Mouse (Mus musculus) spleen, adult 18-20 months (tissue): ENCODE measurements around the gene Spx.
A peak's percentile ranks its signal among the peaks of the same experiment; 100 is the strongest.

ENCODE experiments used
- DNase-seq, 2 experiments: peaks; one replicate each; pipeline ENCODE4 v3.0.0; 2022; ENCODE audit warnings: mixed read lengths in 2 of 2

The Spx gene

GRCm38 (mm10) chr6:142412906-142413491, at the start of gene Spx:
Gene Spx (plus strand): TSS chr6:142413441.
- DNase-seq: no peak

- no peak for DNase-seq
Measured at GRCm38 (mm10) chr6:142365742-142366472, 47.3 kb upstream of the Spx start.

GRCm38 (mm10) chr6:142366473-142367018, 46.7 kb upstream of the Spx start:
- no peak for DNase-seq

- DNase-seq: no peak
Measured at GRCm38 (mm10) chr6:142367565-142367964, 45.7 kb upstream of the Spx start.

- DNase-seq: no peak
Measured at GRCm38 (mm10) chr6:142369568-142369967, 43.7 kb upstream of the Spx start.

- no peak for DNase-seq
Measured at GRCm38 (mm10) chr6:142377081-142377480, 36.2 kb upstream of the Spx start.

- no peak for DNase-seq
Measured at GRCm38 (mm10) chr6:142378576-142379330, 34.5 kb upstream of the Spx start.

- no peak for DNase-seq
Measured at GRCm38 (mm10) chr6:142379961-142380360, 33.3 kb upstream of the Spx start.

GRCm38 (mm10) chr6:142381615-142382014, 31.6 kb upstream of the Spx start:
- no peak for DNase-seq

- DNase-seq: no peak
Measured at GRCm38 (mm10) chr6:142384521-142384920, 28.7 kb upstream of the Spx start.

- DNase-seq: no peak
Measured at GRCm38 (mm10) chr6:142386285-142387010, 26.8 kb upstream of the Spx start.

- DNase-seq: peak; percentile 94 to 95
Measured at GRCm38 (mm10) chr6:142387011-142387754, 26.1 kb upstream of the Spx start, which contains the start of the genes Recql and Golt1b. Gene Recql (minus strand): TSS chr6:142387087. Gene Golt1b (plus strand): TSS chr6:142387221.

GRCm38 (mm10) chr6:142387755-142388271, 25.4 kb upstream of the Spx start:
- no peak for DNase-seq

GRCm38 (mm10) chr6:142389101-142389500, 24.1 kb upstream of the Spx start:
- no peak for DNase-seq

- no peak for DNase-seq
Measured at GRCm38 (mm10) chr6:142392312-142392711, 20.9 kb upstream of the Spx start.

- no peak for DNase-seq
Measured at GRCm38 (mm10) chr6:142394669-142395068, 18.6 kb upstream of the Spx start.

- no peak for DNase-seq
Measured at GRCm38 (mm10) chr6:142395756-142396155, 17.5 kb upstream of the Spx start.

- no peak for DNase-seq
Measured at GRCm38 (mm10) chr6:142411140-142411539, 2.1 kb upstream of the Spx start.

GRCm38 (mm10) chr6:142413845-142414244, 604 bp downstream of the Spx start:
- DNase-seq: no peak

- no peak for DNase-seq
Measured at GRCm38 (mm10) chr6:142414597-142414996, 1.4 kb downstream of the Spx start.

GRCm38 (mm10) chr6:142424976-142425375, 11.7 kb downstream of the Spx start:
- DNase-seq: no peak

- DNase-seq: no peak
Measured at GRCm38 (mm10) chr6:142429072-142429471, 15.8 kb downstream of the Spx start.
